Mouse (Mus musculus): ENCODE measurements around the gene Plxnb2.

Gene Plxnb2

GRCm38 (mm10) chr15:89180571-89181229 lies at the start of gene Plxnb2:
Gene Plxnb2 (minus strand): TSS chr15:89180788.
- peak; percentile 87 for DNase-seq

- peak; percentile 67 for DNase-seq
These were observed 35.1 kb upstream of the Plxnb2 start for GRCm38 (mm10) chr15:89215611-89216233.

- DNase-seq: no peak
These were observed 34.4 kb upstream of the Plxnb2 start for GRCm38 (mm10) chr15:89214953-89215352.

GRCm38 (mm10) chr15:89213517-89213916 lies 32.9 kb upstream of the Plxnb2 start:
- DNase-seq: no peak

- DNase-seq: no peak
These were observed 31.9 kb upstream of the Plxnb2 start for GRCm38 (mm10) chr15:89212495-89212894.

GRCm38 (mm10) chr15:89211716-89212461 lies 31.3 kb upstream of the Plxnb2 start:
- peak; percentile 64 for DNase-seq

- peak; percentile 87 for DNase-seq
These were observed 30.5 kb upstream of the Plxnb2 start, which contains the start of gene Ppp6r2 for GRCm38 (mm10) chr15:89210915-89211715. Gene Ppp6r2 (plus strand): TSS chr15:89211553.

GRCm38 (mm10) chr15:89209886-89210761 lies 29.5 kb upstream of the Plxnb2 start:
- DNase-seq: peak; percentile 85

- no peak for DNase-seq
These were observed 26.9 kb upstream of the Plxnb2 start for GRCm38 (mm10) chr15:89207457-89207856.

GRCm38 (mm10) chr15:89197056-89197455 lies 16.5 kb upstream of the Plxnb2 start:
- no peak for DNase-seq

GRCm38 (mm10) chr15:89196313-89196706 lies 15.7 kb upstream of the Plxnb2 start, which contains the start of gene Dennd6b:
Gene Dennd6b (minus strand): TSS chr15:89196496.
- peak; percentile 97 for DNase-seq

- peak; percentile 90 for DNase-seq
These were observed 15.2 kb upstream of the Plxnb2 start for GRCm38 (mm10) chr15:89195690-89196312.

GRCm38 (mm10) chr15:89195261-89195681 lies 14.7 kb upstream of the Plxnb2 start:
- DNase-seq: no peak

- no peak for DNase-seq
These were observed 4.3 kb upstream of the Plxnb2 start for GRCm38 (mm10) chr15:89184937-89185227.

GRCm38 (mm10) chr15:89184141-89184936 lies 3.8 kb upstream of the Plxnb2 start:
- peak; percentile 60 for DNase-seq

- DNase-seq: peak; percentile 56
These were observed 2.3 kb upstream of the Plxnb2 start for GRCm38 (mm10) chr15:89182842-89183241.

GRCm38 (mm10) chr15:89182328-89182741 lies 1.7 kb upstream of the Plxnb2 start:
- DNase-seq: peak; percentile 83

GRCm38 (mm10) chr15:89181561-89182270 lies 1.1 kb upstream of the Plxnb2 start:
- DNase-seq: peak; percentile 61

- no peak for DNase-seq
These were observed 477 bp downstream of the Plxnb2 start for GRCm38 (mm10) chr15:89180081-89180541.

GRCm38 (mm10) chr15:89179630-89179964 lies 991 bp downstream of the Plxnb2 start:
- no peak for DNase-seq

Data from cerebellum, adult 11-12 months (tissue).